Mouse (Mus musculus) thymus, adult 2 months (tissue): ENCODE results near the gene Tbc1d16.

Experiments used
- CTCF ChIP-seq: fragments of 200-500 bp; IDR thresholded peaks from 2 replicates; pipeline ENCODE4 v1.5.1; 2012; ENCODE audit warnings: mild to moderate bottlenecking, control low read depth, low read length, moderate library complexity, borderline replicate concordance; ENCODE audit not compliant: control insufficient read depth, poor library complexity, insufficient read depth; ENCODE audit errors: extremely low read depth
- POLR2A ChIP-seq: fragments of 200-500 bp; IDR thresholded peaks from 2 replicates; pipeline ENCODE4 v1.6.1; 2012; ENCODE audit warnings: mild to moderate bottlenecking, low read length, control low read depth, moderate library complexity; ENCODE audit not compliant: control insufficient read depth, poor library complexity, insufficient read depth; ENCODE audit errors: extremely low read depth

- TF ChIP-seq CTCF (no peak), POLR2A (no peak)
Measured at GRCm38 (mm10) chr11:119098202-119098601, 130.1 kb downstream of the Tbc1d16 start.
